Mouse (Mus musculus) adrenal gland, postnatal 25 days (tissue): ENCODE data around the gene Csnk1g1. TPM values are rescaled to one million over a fixed set of nuclear protein-coding genes. Genes with fewer than 3 reads are reported as not detected.
A peak's percentile ranks its signal among the peaks of the same experiment; 100 is the strongest.

ENCODE experiments used
- DNase-seq: peaks from one replicate; pipeline ENCODE4 v3.0.0; 2021; ENCODE audit warnings: mixed read lengths
- total RNA-seq: library from RNA; stranded (reverse); gene quantifications from 2 replicates; pipeline ENCODE4 v1.2.3, GENCODE M21; 2021

Csnk1g1 gene
- total RNA-seq, 1 experiment from 2014 or later = 25.5 TPM

GRCm38 (mm10) chr9:65995603-65996376 is 87.1 kb downstream of the Csnk1g1 start:
- DNase-seq = no peak

- DNase-seq = no peak
These were observed 90.2 kb downstream of the Csnk1g1 start for GRCm38 (mm10) chr9:65998965-65999364.

GRCm38 (mm10) chr9:66004380-66004779 is 95.7 kb downstream of the Csnk1g1 start:
- DNase-seq = peak; percentile 20

- DNase-seq = no peak
These were observed 99.0 kb downstream of the Csnk1g1 start for GRCm38 (mm10) chr9:66007603-66008202.

GRCm38 (mm10) chr9:66020601-66021000 is 111.9 kb downstream of the Csnk1g1 start:
- DNase-seq = no peak

- DNase-seq = no peak
These were observed 129.4 kb downstream of the Csnk1g1 start for GRCm38 (mm10) chr9:66038082-66038481.

GRCm38 (mm10) chr9:66038581-66038980 is 129.9 kb downstream of the Csnk1g1 start:
- no peak for DNase-seq

GRCm38 (mm10) chr9:66039290-66039689 is 130.6 kb downstream of the Csnk1g1 start:
- no peak for DNase-seq

GRCm38 (mm10) chr9:66040801-66041200 is 132.1 kb downstream of the Csnk1g1 start:
- DNase-seq = no peak

GRCm38 (mm10) chr9:66042331-66042730 is 133.6 kb downstream of the Csnk1g1 start:
- no peak for DNase-seq

- DNase-seq = no peak
These were observed 134.5 kb downstream of the Csnk1g1 start for GRCm38 (mm10) chr9:66043241-66043640.

- DNase-seq = no peak
These were observed 141.3 kb downstream of the Csnk1g1 start for GRCm38 (mm10) chr9:66049931-66050601.

- DNase-seq = no peak
These were observed 142.8 kb downstream of the Csnk1g1 start for GRCm38 (mm10) chr9:66051493-66051892.

- no peak for DNase-seq
These were observed 144.0 kb downstream of the Csnk1g1 start for GRCm38 (mm10) chr9:66052731-66053130.

- DNase-seq = no peak
These were observed 144.9 kb downstream of the Csnk1g1 start for GRCm38 (mm10) chr9:66053620-66054019.

- peak; percentile 98 for DNase-seq
These were observed 151.0 kb downstream of the Csnk1g1 start, which contains the start of gene Ppib for GRCm38 (mm10) chr9:66059583-66060307. TSS of gene Ppib (plus strand) at chr9:66060222.

GRCm38 (mm10) chr9:66060308-66060647 is 151.6 kb downstream of the Csnk1g1 start:
- no peak for DNase-seq

- no peak for DNase-seq
These were observed 152.3 kb downstream of the Csnk1g1 start for GRCm38 (mm10) chr9:66060986-66061385.

GRCm38 (mm10) chr9:66061656-66062055 is 152.9 kb downstream of the Csnk1g1 start:
- no peak for DNase-seq

- DNase-seq = no peak
These were observed 154.7 kb downstream of the Csnk1g1 start for GRCm38 (mm10) chr9:66063446-66063845.

- DNase-seq = no peak
These were observed 155.6 kb downstream of the Csnk1g1 start for GRCm38 (mm10) chr9:66064316-66064715.

- DNase-seq = no peak
These were observed 158.1 kb downstream of the Csnk1g1 start for GRCm38 (mm10) chr9:66066791-66067190.

- DNase-seq = no peak
These were observed 158.8 kb downstream of the Csnk1g1 start for GRCm38 (mm10) chr9:66067542-66067941.
